Mouse (Mus musculus) ES-E14 (cell line): Measurements from ENCODE around the gene Zbtb40.

Source experiments
- CHD2 ChIP-seq: IDR thresholded peaks from 2 replicates; pipeline ENCODE4 v1.6.1; 2014; ENCODE audit warnings: mild to moderate bottlenecking, low read depth, low read length, inconsistent platforms
- HCFC1 ChIP-seq: IDR thresholded peaks from 2 replicates; pipeline ENCODE4 v1.6.1; 2012; ENCODE audit warnings: low read length, inconsistent platforms, borderline replicate concordance; ENCODE audit not compliant: insufficient read depth
- MAFK ChIP-seq: IDR thresholded peaks from 2 replicates; pipeline ENCODE4 v1.6.1; 2014; ENCODE audit warnings: mild to moderate bottlenecking, low read depth, low read length, inconsistent platforms; ENCODE audit not compliant: insufficient read depth
- ZNF384 ChIP-seq: IDR thresholded peaks from 2 replicates; pipeline ENCODE4 v1.6.1; 2012; ENCODE audit warnings: low read depth, low read length, inconsistent platforms

DNA sequence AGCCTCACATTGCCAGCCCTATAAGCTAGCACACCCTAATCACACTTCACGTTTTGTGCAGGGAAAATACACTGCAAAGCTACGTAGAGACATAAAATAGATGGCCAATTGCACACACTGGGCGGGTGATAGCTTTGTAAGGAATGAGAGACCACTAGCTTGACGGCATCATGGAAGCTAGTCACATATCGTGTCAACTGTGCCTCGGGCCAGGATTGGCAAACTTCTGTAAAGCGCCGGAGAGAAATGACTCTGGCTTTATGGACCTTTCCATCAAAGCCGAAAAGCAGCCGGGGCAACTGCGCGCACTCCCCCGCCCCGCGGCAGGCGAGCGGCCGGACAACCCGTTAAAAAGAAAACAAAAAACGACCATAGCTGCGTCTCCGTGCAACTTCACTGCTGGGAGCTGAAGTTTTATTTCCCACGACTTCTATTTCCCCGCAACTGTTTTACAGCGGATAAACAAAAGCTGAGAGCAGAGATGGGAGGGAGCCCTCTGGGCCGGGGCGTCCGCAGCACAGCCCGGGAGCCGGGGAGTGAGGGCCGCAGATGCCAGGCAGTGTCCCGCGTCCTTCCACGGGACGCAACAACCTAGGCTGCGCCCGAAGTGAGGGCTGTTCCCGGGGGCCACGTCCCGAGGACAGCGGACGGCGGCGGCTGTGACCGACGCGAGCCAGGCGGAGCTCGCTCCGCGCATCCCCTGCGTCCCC lies 606 bp downstream of the Zbtb40 start:
- TF ChIP-seq MAFK (no peak), CHD2 (no peak), HCFC1 (no peak), ZNF384 (no peak)
